Mouse (Mus musculus): ENCODE results near the gene Slc25a45. TPM values are rescaled to one million over a fixed set of nuclear protein-coding genes. Genes with fewer than 3 reads are reported as not detected.

Gene Slc25a45
- total and polyA plus RNA-seq, 2 experiments from 2014 or later = 1.8 to 6.0 TPM

DNA sequence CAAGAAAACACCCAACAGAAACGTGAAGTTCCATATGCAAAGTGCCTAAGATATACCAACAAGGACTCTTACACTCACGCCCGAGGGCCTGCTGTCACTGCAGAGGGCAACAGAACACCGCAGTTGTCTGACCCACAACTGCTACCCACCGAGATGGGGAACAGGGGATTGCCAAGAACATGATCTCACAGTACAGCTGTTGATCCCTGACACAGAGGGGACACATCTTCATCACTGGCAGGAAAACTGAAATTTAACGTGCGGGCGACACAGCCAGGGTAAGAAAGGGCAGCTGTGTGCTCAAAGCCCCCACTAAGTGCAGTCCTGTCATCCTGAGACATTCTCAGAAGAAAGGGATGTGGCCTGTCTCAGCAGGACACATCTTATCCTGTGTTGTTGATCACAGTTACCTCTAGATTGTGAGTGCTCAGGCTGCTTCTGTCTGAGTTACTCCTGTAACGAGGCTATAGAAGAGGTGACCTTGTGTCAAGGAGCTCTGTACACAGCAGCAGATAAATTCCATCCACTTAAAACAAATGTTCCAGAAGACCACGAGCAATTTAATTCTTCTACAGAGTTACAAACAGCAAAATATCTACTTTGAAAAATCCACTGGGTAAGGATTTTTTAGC, 40.6 kb upstream of the Slc25a45 start:
- no peak overlapping the region for H3K4me3 ChIP-seq (ENCODE audit: low read length)
- peaks cover 2% of the 10 kb centered on the region; the same call in 1 of the 2 replicates for H3K4me1 ChIP-seq (ENCODE audit: insufficient read depth, low read length)
- no peaks in the 10 kb centered on the region for H3K27me3 ChIP-seq (ENCODE audit: insufficient read depth, low read length)
- H3K4me2 ChIP-seq (ENCODE audit: low read depth, low read length) = no peak overlapping the region
- no peaks in the 10 kb centered on the region for H3K36me3 ChIP-seq (ENCODE audit: insufficient read depth, low read length)
- DNase-seq (ENCODE audit: low spot score) (no peak), ATAC-seq (no peak)
- no peaks in the 10 kb centered on the region for H3K9me3 ChIP-seq (ENCODE audit: low read length)
- WGBS = 69% methylated on average over 10 of the region's 10 CpGs
- no peak overlapping the region for H3K9ac ChIP-seq (replicated peaks; ENCODE audit: low read length)
- TF ChIP-seq CTCF (IDR thresholded peaks at IDR 0.05; ENCODE audit: low read depth) = no peak
- no peak overlapping the region for H3K27ac ChIP-seq

DNA sequence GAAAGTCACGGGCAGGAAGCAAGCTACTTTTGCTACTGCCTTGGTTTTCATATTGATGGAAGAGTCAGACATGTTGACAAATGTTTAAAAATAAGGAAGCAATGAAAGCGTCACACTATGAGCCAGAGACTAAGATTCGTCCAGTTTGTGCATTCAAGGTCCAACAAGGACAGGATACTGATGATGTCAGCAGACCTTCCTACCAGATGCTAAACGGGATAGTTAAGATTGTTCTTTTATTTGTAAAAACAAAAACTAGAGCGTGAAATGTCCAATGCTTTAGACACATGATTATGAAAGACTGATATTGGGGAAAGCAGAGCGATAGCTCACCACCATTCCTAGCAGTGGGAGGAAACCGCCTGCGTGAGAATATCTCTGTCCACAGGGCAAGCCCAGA, 40.0 kb upstream of the Slc25a45 start:
- DNase-seq (ENCODE audit: low spot score) (no peak), ATAC-seq (no peak)
- WGBS = 83% methylated on average over 8 of the region's 8 CpGs
- Histone ChIP-seq H3K4me2 (ENCODE audit: low read depth, low read length) (no peak overlapping the region), H3K4me1 (ENCODE audit: insufficient read depth, low read length) (peaks cover 4% of the 10 kb centered on the region), H3K4me3 (ENCODE audit: low read length) (no peak overlapping the region), H3K36me3 (ENCODE audit: insufficient read depth, low read length) (no peaks in the 10 kb centered on the region), H3K9ac (replicated peaks; ENCODE audit: low read length) (no peak overlapping the region), H3K9me3 (ENCODE audit: low read length) (no peaks in the 10 kb centered on the region), H3K27ac (no peak overlapping the region), H3K27me3 (ENCODE audit: insufficient read depth, low read length) (no peaks in the 10 kb centered on the region)
- no peak for TF ChIP-seq CTCF (IDR thresholded peaks at IDR 0.05; ENCODE audit: low read depth)

GRCm38 (mm10) chr19:5838136-5838891, 39.3 kb upstream of the Slc25a45 start:
- Histone ChIP-seq H3K4me1 (ENCODE audit: insufficient read depth, low read length) (peaks cover 8% of the 10 kb centered on the region), H3K4me3 (ENCODE audit: low read length) (no peak overlapping the region), H3K9ac (replicated peaks; ENCODE audit: low read length) (no peak overlapping the region), H3K4me2 (ENCODE audit: low read depth, low read length) (no peak overlapping the region), H3K27ac (no peak overlapping the region), H3K27me3 (ENCODE audit: insufficient read depth, low read length) (no peaks in the 10 kb centered on the region), H3K9me3 (ENCODE audit: low read length) (no peaks in the 10 kb centered on the region), H3K36me3 (ENCODE audit: insufficient read depth, low read length) (no peaks in the 10 kb centered on the region)
- WGBS = 65% methylated on average over 12 of the region's 12 CpGs
- no peak for TF ChIP-seq CTCF (IDR thresholded peaks at IDR 0.05; ENCODE audit: low read depth)
- DNase-seq (ENCODE audit: low spot score) (no peak), ATAC-seq (no peak)

DNA sequence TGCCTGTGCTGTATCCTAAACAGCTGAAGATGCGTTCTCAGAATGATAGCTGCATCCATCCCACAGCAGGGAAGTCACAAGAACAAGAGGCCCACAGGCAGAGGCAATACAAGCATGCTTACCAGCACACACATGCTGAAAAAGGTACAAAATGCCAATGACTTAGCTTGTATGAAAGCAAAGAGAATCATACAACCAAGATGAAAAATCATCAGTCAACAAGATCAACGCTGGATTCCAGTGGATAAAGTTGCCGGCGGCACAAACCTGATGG, 38.8 kb upstream of the Slc25a45 start:
- Histone ChIP-seq H3K9ac (replicated peaks; ENCODE audit: low read length) (no peak overlapping the region), H3K4me1 (ENCODE audit: insufficient read depth, low read length) (peaks cover 8% of the 10 kb centered on the region), H3K36me3 (ENCODE audit: insufficient read depth, low read length) (no peaks in the 10 kb centered on the region), H3K9me3 (ENCODE audit: low read length) (no peaks in the 10 kb centered on the region), H3K27ac (no peak overlapping the region), H3K4me3 (ENCODE audit: low read length) (no peak overlapping the region), H3K27me3 (ENCODE audit: insufficient read depth, low read length) (no peaks in the 10 kb centered on the region), H3K4me2 (ENCODE audit: low read depth, low read length) (no peak overlapping the region)
- ATAC-seq = no peak
- no peak for TF ChIP-seq CTCF (IDR thresholded peaks at IDR 0.05; ENCODE audit: low read depth)
- 83% methylated on average over 4 of the region's 4 CpGs for WGBS
- DNase-seq (ENCODE audit: low spot score) = no peak

DNA sequence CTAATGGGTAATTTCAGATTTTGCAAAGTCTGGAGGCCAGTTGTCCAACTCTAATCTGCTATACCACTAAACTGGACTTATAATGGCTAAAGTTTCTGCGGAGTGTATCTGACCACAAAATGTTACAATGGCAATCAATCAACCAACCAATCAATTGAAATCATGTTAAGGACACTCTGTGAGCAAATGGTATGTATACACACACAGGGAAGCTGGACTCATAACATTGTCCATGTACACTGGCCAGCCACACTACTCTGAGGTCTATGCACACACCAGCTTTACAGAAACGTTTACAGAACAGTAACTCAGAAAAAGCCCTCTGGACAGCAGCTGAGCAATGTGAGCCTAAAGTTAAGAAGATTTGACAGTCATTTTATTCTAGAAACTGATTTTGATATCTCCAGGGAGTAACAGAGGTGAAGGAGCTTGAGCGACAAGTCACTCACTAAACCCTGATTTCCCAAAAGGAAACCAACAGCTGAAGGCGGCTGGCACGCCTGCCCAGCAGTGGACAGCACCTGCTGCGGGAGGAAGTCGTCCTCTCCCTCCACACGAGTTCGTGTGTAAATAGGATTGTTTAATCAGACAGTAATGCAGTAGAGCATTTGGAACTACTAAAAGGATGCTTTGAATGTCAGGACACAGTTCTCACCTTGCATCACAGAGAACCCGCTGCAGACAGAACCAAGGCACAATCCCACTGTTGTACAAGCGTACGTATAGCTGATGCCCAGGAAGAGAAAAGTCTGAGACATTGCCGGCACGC, 38.1 kb upstream of the Slc25a45 start:
- Histone ChIP-seq H3K9ac (replicated peaks; ENCODE audit: low read length) (no peak overlapping the region), H3K4me3 (ENCODE audit: low read length) (no peak overlapping the region), H3K27ac (no peak overlapping the region), H3K27me3 (ENCODE audit: insufficient read depth, low read length) (no peaks in the 10 kb centered on the region), H3K36me3 (ENCODE audit: insufficient read depth, low read length) (no peaks in the 10 kb centered on the region), H3K4me1 (ENCODE audit: insufficient read depth, low read length) (peaks cover 11% of the 10 kb centered on the region), H3K9me3 (ENCODE audit: low read length) (no peaks in the 10 kb centered on the region), H3K4me2 (ENCODE audit: low read depth, low read length) (no peak overlapping the region)
- WGBS = 59% methylated on average over 14 of the region's 14 CpGs
- ATAC-seq = no peak
- no peak for DNase-seq (ENCODE audit: low spot score)
- TF ChIP-seq CTCF (IDR thresholded peaks at IDR 0.05; ENCODE audit: low read depth) = no peak

GRCm38 (mm10) chr19:5840086-5840889, 37.3 kb upstream of the Slc25a45 start:
- Histone ChIP-seq H3K27ac (no peak overlapping the region), H3K9ac (replicated peaks; ENCODE audit: low read length) (no peak overlapping the region), H3K36me3 (ENCODE audit: insufficient read depth, low read length) (no peaks in the 10 kb centered on the region), H3K27me3 (ENCODE audit: insufficient read depth, low read length) (no peaks in the 10 kb centered on the region), H3K4me1 (ENCODE audit: insufficient read depth, low read length) (peaks cover 11% of the 10 kb centered on the region), H3K4me2 (ENCODE audit: low read depth, low read length) (no peak overlapping the region), H3K4me3 (ENCODE audit: low read length) (no peak overlapping the region), H3K9me3 (ENCODE audit: low read length) (no peaks in the 10 kb centered on the region)
- no peak for TF ChIP-seq CTCF (IDR thresholded peaks at IDR 0.05; ENCODE audit: low read depth)
- WGBS = 72% methylated on average over 18 of the region's 18 CpGs
- ATAC-seq = no peak
- DNase-seq (ENCODE audit: low spot score) = no peak

All from hindbrain, postnatal 0 days (tissue).